ENCODE assay signal across 9 mouse cellular contexts in the genomic region with DNA sequence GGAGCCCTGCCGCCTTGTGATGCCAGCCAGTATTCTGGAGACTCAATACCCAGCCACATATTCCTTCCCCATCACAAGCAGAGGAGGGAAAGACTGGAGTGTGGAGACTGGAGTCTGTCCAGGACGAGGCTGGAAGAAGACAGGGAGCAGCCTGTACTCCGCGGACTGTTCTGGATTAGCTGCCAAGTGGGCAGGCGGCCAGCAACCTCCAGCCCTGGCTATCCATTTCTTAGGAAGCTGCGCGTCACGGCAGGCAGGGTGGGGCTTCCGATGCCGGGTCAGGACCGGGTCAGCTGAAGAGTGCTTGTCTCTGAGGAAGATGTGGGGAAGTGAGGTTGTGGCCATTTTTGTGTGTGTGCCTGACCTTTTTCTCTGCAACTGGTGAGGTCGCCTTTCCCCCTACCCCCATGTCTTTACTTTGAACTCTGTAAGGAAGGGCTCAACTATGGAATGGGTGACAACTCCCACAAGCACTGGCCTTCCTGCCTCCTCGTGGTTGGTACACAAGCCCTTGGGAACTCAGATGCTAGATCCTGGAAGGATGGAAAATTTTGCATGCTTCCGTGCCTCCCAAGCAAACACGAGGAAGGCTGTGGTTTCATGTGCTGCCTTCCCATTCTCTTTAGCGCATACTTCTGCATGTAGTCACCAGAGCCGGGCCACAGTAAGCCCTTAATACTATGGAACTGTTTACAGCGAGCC.
A peak's percentile ranks its signal among the peaks of the same experiment; 100 is the strongest.
DNase-seq lines count a peak whose midpoint lies in the region; ATAC-seq and TF ChIP-seq lines count a peak whose summit lies in the region.
"Had no signal": no experiment of that assay in that cellular context is flagged by ENCODE, and none has a peak within 500 bp of the region (broad histone marks: within the 10 kb centered on the region; RNA-seq: fewer than 3 reads in every experiment).

No protein-coding gene starts in this region.

- peak; percentile 93 for ATAC-seq in hindbrain, embryonic 14.5 days (ENCODE audit: low FRiP score)
- no peak for ATAC-seq in activated CD4-positive, CD25-positive, alpha-beta regulatory T cell, adult 4 months

- H3K36me3 ChIP-seq in hindbrain, embryonic 14.5 days (replicated peaks; ENCODE audit: control insufficient read depth, insufficient read depth) = 0 out of 2 replicates have a peak, but pooled peaks cover 4% of the 10 kb centered on the region

- DNase-seq in ZHBTc4 (ENCODE audit: low read depth, low spot score) = peak; percentile 52
- peak; percentile 99 to 100 for DNase-seq in cerebellum, postnatal 25 days
- peak; percentile 100 for DNase-seq in gastrocnemius, adult 2 months
- DNase-seq in hindbrain, embryonic 14.5 days (ENCODE audit: low spot score) = peak; percentile 79
- DNase-seq in layer of hippocampus, postnatal 36 days = peak; percentile 92 to 94
- peak; percentile 99 for DNase-seq in lung, postnatal 10 days
- DNase-seq in right cerebral cortex, postnatal 10 days (ENCODE audit: low spot score in 2 of 2) = peak; percentile 97

- peaks cover 5% of the 10 kb centered on the region for H3K4me1 ChIP-seq in hindbrain, embryonic 14.5 days (replicated peaks; ENCODE audit: control insufficient read depth, insufficient read depth, low read length)

- no peak for TF ChIP-seq CTCF in gastrocnemius, adult 2 months (IDR thresholded peaks at IDR 0.05)

- 48% methylated on average over 18 of the region's 18 CpGs for WGBS in hindbrain, embryonic 14.5 days

- no peaks in the 10 kb centered on the region for H3K9me3 ChIP-seq in hindbrain, embryonic 14.5 days (ENCODE audit: control insufficient read depth, low read length)

- H3K4me3 ChIP-seq in gastrocnemius, adult 2 months = peak overlapping the region; percentile 69
- no peak overlapping the region for H3K4me3 ChIP-seq in hindbrain, embryonic 14.5 days (replicated peaks; ENCODE audit: low read length)
- H3K4me3 ChIP-seq: erythroblast, embryonic 14.5 days had no signal

- H3K27me3 ChIP-seq in hindbrain, embryonic 14.5 days (ENCODE audit: control insufficient read depth, insufficient read depth, low read length) = no peaks in the 10 kb centered on the region

- H3K9ac ChIP-seq in hindbrain, embryonic 14.5 days = no peak overlapping the region

- H3K27ac ChIP-seq in gastrocnemius, adult 2 months = peak overlapping the region; percentile 88
- H3K27ac ChIP-seq in hindbrain, embryonic 14.5 days = peak overlapping the region; percentile 47

- peak overlapping the region; percentile 48; the same call in 1 of the 2 replicates for H3K4me2 ChIP-seq in hindbrain, embryonic 14.5 days (replicated peaks)

- intact Hi-C loops in gastrocnemius, adult 2 months (cut with DNase I) = loop anchor here (2.0 to 5.0 kb wide), 2 partner anchors 218 to 606 kb away; no protein-coding TSS in a partner anchor
